ENCODE assay signal across 8 mouse cellular contexts in genomic region chr5:121828491-121829432, GRCm38 (mm10). TPM values are rescaled to one million over a fixed set of nuclear protein-coding genes. Genes with fewer than 3 reads are reported as not detected.
DNase-seq lines count a peak whose midpoint lies in the region; ATAC-seq and TF ChIP-seq lines count a peak whose summit lies in the region.

No protein-coding gene starts in this region.

- peak; percentile 42 to 57 for DNase-seq in layer of hippocampus, postnatal 10 days (ENCODE audit: low spot score in 2 of 2)
- DNase-seq in layer of hippocampus, postnatal 36 days: no peak
- DNase-seq in cerebellum, adult 2 months: peak; percentile 81 to 83
- no peak for DNase-seq in liver, embryonic 14.5 days (ENCODE audit: low read depth in 3 of 3, low spot score in 3 of 3)
- peak; percentile 61 for DNase-seq in testis, postnatal 14 days (ENCODE audit: low spot score)
- DNase-seq in frontal cortex, postnatal 10 days (ENCODE audit: low spot score in 2 of 2): no peak
- no peak for DNase-seq in kidney, adult 11 months

- ATAC-seq in forebrain, embryonic 13.5 days: peak; percentile 63
- no peak for ATAC-seq in liver, embryonic 14.5 days (ENCODE audit: insufficient read depth)

- H3K4me1 ChIP-seq in cerebellum, adult 2 months (ENCODE audit: control insufficient read depth, insufficient read depth, low read length): peaks cover 74% of the 10 kb centered on the region
- peaks cover 17% of the 10 kb centered on the region for H3K4me1 ChIP-seq in forebrain, embryonic 13.5 days
- H3K4me1 ChIP-seq in liver, embryonic 14.5 days (replicated peaks; ENCODE audit: control insufficient read depth in 2 of 2, insufficient read depth in 2 of 2, low read length in 1 of 2): peaks cover 0 to 7% of the 10 kb centered on the region in 2 experiments; a peak in 3 of 4 replicates

- peak overlapping the region; percentile 17 for H3K4me3 ChIP-seq in cerebellum, adult 2 months (replicated peaks; ENCODE audit: insufficient read depth, low read depth, low read length)
- H3K4me3 ChIP-seq in forebrain, embryonic 13.5 days: peak overlapping the region; percentile 46
- H3K4me3 ChIP-seq in liver, embryonic 14.5 days (ENCODE audit: insufficient read depth in 1 of 2, low read depth in 2 of 2, low read length in 2 of 2): no peak overlapping the region

- no peak for TF ChIP-seq CTCF in cerebellum, adult 2 months (IDR thresholded peaks at IDR 0.05; ENCODE audit: borderline replicate concordance, insufficient read depth, low read depth, low read length)
- no peak for TF ChIP-seq CTCF in liver, embryonic 14.5 days (IDR thresholded peaks at IDR 0.05; ENCODE audit: low read depth)

- no peak for TF ChIP-seq POLR2A in cerebellum, adult 2 months (IDR thresholded peaks at IDR 0.05; ENCODE audit: borderline replicate concordance, insufficient read depth, low read length)

- H3K36me3 ChIP-seq in forebrain, embryonic 13.5 days (ENCODE audit: poor library complexity, severe bottlenecking): no peaks in the 10 kb centered on the region; the same call in 1 of the 2 replicates
- peaks cover 14% of the 10 kb centered on the region for H3K36me3 ChIP-seq in liver, embryonic 14.5 days (replicated peaks; ENCODE audit: control insufficient read depth, insufficient read depth, low read depth)

- H3K9ac ChIP-seq in forebrain, embryonic 13.5 days: peak overlapping the region; percentile 62
- H3K9ac ChIP-seq in liver, embryonic 14.5 days (replicated peaks): no peak overlapping the region

- H3K9me3 ChIP-seq in forebrain, embryonic 13.5 days (replicated peaks): no peaks in the 10 kb centered on the region
- no peaks in the 10 kb centered on the region for H3K9me3 ChIP-seq in liver, embryonic 14.5 days (ENCODE audit: control insufficient read depth, low read length)

- peak overlapping the region; percentile 89 for H3K4me2 ChIP-seq in forebrain, embryonic 13.5 days
- H3K4me2 ChIP-seq in liver, embryonic 14.5 days (ENCODE audit: low read depth): 0 out of 2 replicates have a peak overlapping the region, but pooled peaks have one; percentile 20

- H3K27me3 ChIP-seq in cerebellum, adult 2 months (ENCODE audit: control insufficient read depth, insufficient read depth, low read length): no peaks in the 10 kb centered on the region
- H3K27me3 ChIP-seq in forebrain, embryonic 13.5 days: peaks cover 31% of the 10 kb centered on the region
- H3K27me3 ChIP-seq in liver, embryonic 14.5 days (ENCODE audit: control insufficient read depth, insufficient read depth, low read length): no peaks in the 10 kb centered on the region

- WGBS in cerebellum, adult 2 months: 3% methylated on average over 82 of the region's 82 CpGs
- 1% methylated on average over 74 of the region's 82 CpGs for WGBS in forebrain, embryonic 13.5 days
- WGBS in liver, embryonic 14.5 days (ENCODE audit: insufficient replicate concordance): 83% methylated on average over 81 of the region's 82 CpGs

- peak overlapping the region; percentile 90 for H3K27ac ChIP-seq in cerebellum, adult 2 months (ENCODE audit: insufficient read depth, low read length)
- no peak overlapping the region for H3K27ac ChIP-seq in forebrain, embryonic 13.5 days
- H3K27ac ChIP-seq in liver, embryonic 14.5 days: no peak overlapping the region

- TF ChIP-seq EP300 in liver, embryonic 14.5 days (IDR thresholded peaks at IDR 0.05; ENCODE audit: low read depth): no peak

RNA-seq across cellular contexts. Expression of gene Sh2b3, which starts 8.7 kb away (rescaled TPM):
- 10 to 100 TPM; 16.5 to 16.7 TPM for total RNA-seq in layer of hippocampus, postnatal 10 days (2021)
- total RNA-seq in layer of hippocampus, postnatal 36 days (2021): 10 to 100 TPM; 21.6 to 22.1 TPM
- 30.8 and 31.7 TPM in 2 replicates for polyA plus RNA-seq in cerebellum, adult 2 months (2012; rRNA removed)
- polyA plus RNA-seq in forebrain, embryonic 13.5 days (2015; fragmentation: Nextera tagmentation; extraction: Ambion mirVana): 4.7 and 4.8 TPM in 2 replicates
- polyA plus RNA-seq in liver, embryonic 14.5 days (2012; rRNA removed): 7.2 and 8.6 TPM in 2 replicates
- polyA plus RNA-seq in liver, embryonic 14.5 days (2014; fragmentation: Nextera tagmentation; extraction: Ambion mirVana): 5.4 and 5.6 TPM in 2 replicates

RNA-seq across cellular contexts. Expression of gene Pheta1, which starts 20.0 kb away (rescaled TPM):
- total RNA-seq in layer of hippocampus, postnatal 10 days (2021): 10 to 100 TPM; 12.1 to 12.2 TPM
- 10 to 100 TPM in 1 of 2 experiments, 1 to 10 TPM in 1; 8.8 to 11.1 TPM for total RNA-seq in layer of hippocampus, postnatal 36 days (2021)
- polyA plus RNA-seq in cerebellum, adult 2 months (2012; rRNA removed): 17.6 and 19.0 TPM in 2 replicates
- polyA plus RNA-seq in forebrain, embryonic 13.5 days (2015; fragmentation: Nextera tagmentation; extraction: Ambion mirVana): 46.8 and 50.7 TPM in 2 replicates
- polyA plus RNA-seq in liver, embryonic 14.5 days (2012; rRNA removed): 2.4 and 2.8 TPM in 2 replicates
- 2.4 and 2.6 TPM in 2 replicates for polyA plus RNA-seq in liver, embryonic 14.5 days (2014; fragmentation: Nextera tagmentation; extraction: Ambion mirVana)

Comparison
In these comparisons a context has a peak if more than half of its experiments do, and no peak if none do; other contexts are left out.
1. DNase-seq: peak in layer of hippocampus, postnatal 10 days (2 of 2), cerebellum, adult 2 months (2 of 2) and testis, postnatal 14 days (single experiment); none in layer of hippocampus, postnatal 36 days (0 of 2), liver, embryonic 14.5 days (0 of 3), frontal cortex, postnatal 10 days (0 of 2) and kidney, adult 11 months (single experiment).
2. H3K4me3 ChIP-seq: peak in cerebellum, adult 2 months (single experiment) and forebrain, embryonic 13.5 days (single experiment); none in liver, embryonic 14.5 days (0 of 2).